Mouse (Mus musculus) stomach, postnatal 0 days (tissue): ENCODE measurements around the gene Csnk2a1.

Experiments
- CTCF ChIP-seq: IDR thresholded peaks from 2 replicates; pipeline ENCODE4 v1.5.1; 2016; ENCODE audit warnings: antibody characterized with exemption, low read depth, mild to moderate bottlenecking, moderate library complexity
- EP300 ChIP-seq: optimal IDR thresholded peaks from 2 replicates; pipeline ENCODE3; 2016; ENCODE audit warnings: antibody characterized with exemption

DNA sequence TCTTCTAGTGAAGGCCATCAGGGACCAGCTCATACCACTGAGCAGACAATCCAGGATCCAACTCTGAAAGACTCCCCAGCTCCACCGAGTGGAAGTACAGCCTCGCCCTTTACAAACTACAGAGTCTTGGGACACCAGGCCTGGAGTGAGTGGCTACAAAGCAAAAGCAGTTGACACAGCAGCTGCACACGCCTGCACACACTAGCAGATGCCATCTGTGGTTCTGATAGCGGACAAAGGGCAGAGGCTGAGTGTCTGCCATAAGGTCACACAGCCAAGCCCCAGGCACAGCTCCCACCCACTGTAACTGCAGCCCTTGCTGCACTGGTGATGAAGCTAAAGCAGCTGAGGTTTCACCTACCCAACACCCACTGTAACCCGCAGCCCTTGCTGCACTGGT lies 94.9 kb downstream of the Csnk2a1 start:
- TF ChIP-seq CTCF (no peak), EP300 (no peak)
